Mouse (Mus musculus): Measurements from ENCODE around the gene Cdk15. TPM values are rescaled to one million over a fixed set of nuclear protein-coding genes. Genes with fewer than 3 reads are reported as not detected.
A peak's percentile ranks its signal among the peaks of the same experiment; 100 is the strongest.

The Cdk15 gene
- total and polyA plus RNA-seq, 3 experiments, result 0.32 TPM; not detected in 2

GRCm38 (mm10) chr1:59268931-59269330, 12.2 kb downstream of the Cdk15 start:
- Histone ChIP-seq H3K27me3 (ENCODE audit: control insufficient read depth, insufficient read depth, low read length) (no peaks in the 10 kb centered on the region), H3K4me3 (no peak overlapping the region), H3K36me3 (ENCODE audit: control insufficient read depth, insufficient read depth, low read length) (no peaks in the 10 kb centered on the region), H3K4me1 (ENCODE audit: control insufficient read depth, insufficient read depth, low read length) (no peaks in the 10 kb centered on the region; the same call in 1 of the 2 replicates), H3K79me2 (replicated peaks; ENCODE audit: control insufficient read depth, insufficient read depth, low read length) (no peaks in the 10 kb centered on the region), H3K27ac (no peak overlapping the region), H3K9ac (ENCODE audit: low read depth, low read length) (no peak overlapping the region)
- no peak for DNase-seq
- no peak for TF ChIP-seq EP300 (IDR thresholded peaks at IDR 0.05; ENCODE audit: insufficient read depth, low read depth, low read length)
- no peak for TF ChIP-seq POLR2A (IDR thresholded peaks at IDR 0.05; ENCODE audit: insufficient read depth, low read depth, low read length)
- TF ChIP-seq CTCF (IDR thresholded peaks at IDR 0.05), result no peak
- intact Hi-C loops (cut with DNase I), result no loop called here
- 24% methylated on average over 8 of the region's 8 CpGs for WGBS

GRCm38 (mm10) chr1:59269466-59269865, 12.8 kb downstream of the Cdk15 start:
- H3K79me2 ChIP-seq (replicated peaks; ENCODE audit: control insufficient read depth, insufficient read depth, low read length), result no peaks in the 10 kb centered on the region
- H3K9ac ChIP-seq (ENCODE audit: low read depth, low read length), result no peak overlapping the region
- H3K27me3 ChIP-seq (ENCODE audit: control insufficient read depth, insufficient read depth, low read length), result no peaks in the 10 kb centered on the region
- no peak for DNase-seq
- H3K4me1 ChIP-seq (ENCODE audit: control insufficient read depth, insufficient read depth, low read length), result no peaks in the 10 kb centered on the region; the same call in 1 of the 2 replicates
- no peak for TF ChIP-seq CTCF (IDR thresholded peaks at IDR 0.05)
- TF ChIP-seq POLR2A (IDR thresholded peaks at IDR 0.05; ENCODE audit: insufficient read depth, low read depth, low read length), result no peak
- no peak for TF ChIP-seq EP300 (IDR thresholded peaks at IDR 0.05; ENCODE audit: insufficient read depth, low read depth, low read length)
- intact Hi-C loops (cut with DNase I), result no loop called here
- H3K36me3 ChIP-seq (ENCODE audit: control insufficient read depth, insufficient read depth, low read length), result no peaks in the 10 kb centered on the region
- WGBS, result 82% methylated on average over 6 of the region's 6 CpGs
- H3K27ac ChIP-seq, result no peak overlapping the region
- H3K4me3 ChIP-seq, result no peak overlapping the region

DNA sequence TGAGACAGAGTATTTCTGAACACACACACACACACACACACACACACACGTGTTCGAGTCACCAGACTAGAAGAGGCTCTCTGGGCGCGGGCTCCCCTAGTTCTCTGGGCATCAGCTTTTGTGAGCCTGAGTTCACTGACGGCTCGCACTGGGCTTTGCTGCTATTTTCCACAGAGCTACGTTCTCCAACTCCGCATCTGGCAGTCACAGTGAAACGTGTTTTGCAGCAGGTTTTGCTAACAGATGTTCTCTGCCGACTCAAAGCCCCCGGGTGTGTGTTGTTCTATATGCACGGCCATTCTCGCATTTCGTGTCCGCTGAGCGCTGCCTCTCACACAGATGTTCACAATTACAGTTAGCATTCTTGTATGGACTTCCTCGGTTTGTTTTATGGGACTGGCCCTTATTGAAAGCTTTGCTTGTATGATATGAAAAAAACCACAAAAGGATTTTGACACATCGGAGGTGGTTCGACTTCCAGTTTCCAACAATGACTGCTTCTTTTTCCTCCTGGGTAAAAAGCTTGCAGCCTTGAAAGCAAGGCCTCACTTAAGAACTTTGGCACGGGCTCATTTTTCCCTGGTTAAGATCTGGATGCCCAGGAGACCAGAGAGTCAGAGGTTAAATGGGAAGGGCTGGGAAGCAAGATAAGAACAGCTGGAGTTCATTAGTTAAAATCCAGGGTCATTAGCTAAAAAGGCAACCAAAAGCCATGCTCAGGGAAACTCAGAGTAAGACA, 13.4 kb downstream of the Cdk15 start:
- WGBS, result 52% methylated on average over 20 of the region's 20 CpGs
- Histone ChIP-seq H3K4me1 (ENCODE audit: control insufficient read depth, insufficient read depth, low read length) (no peaks in the 10 kb centered on the region; the same call in 1 of the 2 replicates), H3K27me3 (ENCODE audit: control insufficient read depth, insufficient read depth, low read length) (no peaks in the 10 kb centered on the region), H3K27ac (no peak overlapping the region), H3K36me3 (ENCODE audit: control insufficient read depth, insufficient read depth, low read length) (no peaks in the 10 kb centered on the region), H3K4me3 (no peak overlapping the region), H3K9ac (ENCODE audit: low read depth, low read length) (no peak overlapping the region), H3K79me2 (replicated peaks; ENCODE audit: control insufficient read depth, insufficient read depth, low read length) (no peaks in the 10 kb centered on the region)
- no peak for TF ChIP-seq CTCF (IDR thresholded peaks at IDR 0.05)
- TF ChIP-seq EP300 (IDR thresholded peaks at IDR 0.05; ENCODE audit: insufficient read depth, low read depth, low read length), result no peak
- no peak for TF ChIP-seq POLR2A (IDR thresholded peaks at IDR 0.05; ENCODE audit: insufficient read depth, low read depth, low read length)
- intact Hi-C loops (cut with DNase I), result no loop called here
- DNase-seq, result peak; percentile 8 to 29

- H3K79me2 ChIP-seq (replicated peaks; ENCODE audit: control insufficient read depth, insufficient read depth, low read length), result no peaks in the 10 kb centered on the region
- H3K27me3 ChIP-seq (ENCODE audit: control insufficient read depth, insufficient read depth, low read length), result no peaks in the 10 kb centered on the region
- WGBS, result 92% methylated on average over 3 of the region's 3 CpGs
- no peak overlapping the region for H3K27ac ChIP-seq
- no peaks in the 10 kb centered on the region for H3K36me3 ChIP-seq (ENCODE audit: control insufficient read depth, insufficient read depth, low read length)
- no peak overlapping the region for H3K4me3 ChIP-seq
- no peaks in the 10 kb centered on the region; the same call in 1 of the 2 replicates for H3K4me1 ChIP-seq (ENCODE audit: control insufficient read depth, insufficient read depth, low read length)
- no peak overlapping the region for H3K9ac ChIP-seq (ENCODE audit: low read depth, low read length)
- DNase-seq, result no peak
- TF ChIP-seq CTCF (IDR thresholded peaks at IDR 0.05) (no peak), POLR2A (IDR thresholded peaks at IDR 0.05; ENCODE audit: insufficient read depth, low read depth, low read length) (no peak), EP300 (IDR thresholded peaks at IDR 0.05; ENCODE audit: insufficient read depth, low read depth, low read length) (no peak)
- intact Hi-C loops (cut with DNase I), result no loop called here
These were observed 15.5 kb downstream of the Cdk15 start for GRCm38 (mm10) chr1:59272189-59272588.

DNA sequence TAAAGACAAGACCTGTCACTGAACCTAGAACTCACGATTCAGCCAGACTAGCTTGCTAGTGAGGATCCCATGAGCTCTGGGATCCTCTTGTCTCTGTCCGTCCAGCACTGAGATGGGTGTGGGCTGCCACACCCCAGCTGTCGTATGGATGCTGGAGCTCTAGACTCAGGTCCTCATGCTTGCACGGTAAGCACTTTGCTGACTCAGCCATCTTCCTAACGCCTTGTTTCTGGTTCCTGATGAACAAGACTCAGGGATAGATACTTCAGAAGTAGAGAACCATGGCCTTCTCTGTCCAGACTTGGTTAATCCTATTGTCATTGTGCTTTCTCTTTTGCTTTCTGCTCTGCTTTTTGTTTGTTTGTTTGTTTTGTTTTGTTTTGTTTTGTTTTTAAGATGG, 29.2 kb downstream of the Cdk15 start:
- no peaks in the 10 kb centered on the region for H3K36me3 ChIP-seq (ENCODE audit: control insufficient read depth, insufficient read depth, low read length)
- no peak overlapping the region for H3K9ac ChIP-seq (ENCODE audit: low read depth, low read length)
- DNase-seq, result no peak
- H3K79me2 ChIP-seq (replicated peaks; ENCODE audit: control insufficient read depth, insufficient read depth, low read length), result no peaks in the 10 kb centered on the region
- no peaks in the 10 kb centered on the region for H3K4me1 ChIP-seq (ENCODE audit: control insufficient read depth, insufficient read depth, low read length)
- intact Hi-C loops (cut with DNase I), result no loop called here
- no peak for TF ChIP-seq EP300 (IDR thresholded peaks at IDR 0.05; ENCODE audit: insufficient read depth, low read depth, low read length)
- TF ChIP-seq CTCF (IDR thresholded peaks at IDR 0.05), result no peak
- no peak for TF ChIP-seq POLR2A (IDR thresholded peaks at IDR 0.05; ENCODE audit: insufficient read depth, low read depth, low read length)
- H3K27me3 ChIP-seq (ENCODE audit: control insufficient read depth, insufficient read depth, low read length), result no peaks in the 10 kb centered on the region
- no peak overlapping the region for H3K4me3 ChIP-seq
- whole genome bisulfite sequencing, result 83% methylated on average over 5 of the region's 5 CpGs
- H3K27ac ChIP-seq, result no peak overlapping the region

DNA sequence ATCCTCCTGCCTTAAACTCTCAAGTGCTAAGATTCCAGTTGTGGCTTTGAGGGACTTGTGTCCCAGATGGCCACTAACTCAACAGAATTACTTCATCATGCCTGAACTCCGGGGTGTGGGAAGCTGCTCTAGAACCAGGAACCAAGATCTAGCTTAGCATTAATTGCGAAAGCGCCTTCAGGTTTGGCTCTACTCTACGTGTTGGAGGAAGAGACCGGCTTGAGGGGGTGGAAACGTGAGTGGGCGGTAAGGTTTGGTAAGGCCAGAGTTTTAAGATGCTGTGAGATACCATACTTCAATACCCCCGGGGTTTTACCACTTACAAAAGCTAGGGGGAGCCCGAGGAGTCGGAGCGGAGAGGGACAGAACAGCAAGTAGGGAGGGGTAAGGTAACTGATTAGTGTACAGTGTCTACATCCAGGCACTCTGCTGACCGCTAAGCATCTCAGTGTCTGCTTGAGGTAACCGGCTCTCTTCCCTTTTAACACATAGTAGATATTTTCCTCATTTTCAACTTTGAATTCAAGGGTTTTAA, 29.7 kb downstream of the Cdk15 start:
- Histone ChIP-seq H3K79me2 (replicated peaks; ENCODE audit: control insufficient read depth, insufficient read depth, low read length) (no peaks in the 10 kb centered on the region), H3K27ac (no peak overlapping the region), H3K4me3 (no peak overlapping the region), H3K36me3 (ENCODE audit: control insufficient read depth, insufficient read depth, low read length) (no peaks in the 10 kb centered on the region), H3K9ac (ENCODE audit: low read depth, low read length) (no peak overlapping the region), H3K27me3 (ENCODE audit: control insufficient read depth, insufficient read depth, low read length) (no peaks in the 10 kb centered on the region), H3K4me1 (ENCODE audit: control insufficient read depth, insufficient read depth, low read length) (no peaks in the 10 kb centered on the region)
- TF ChIP-seq EP300 (IDR thresholded peaks at IDR 0.05; ENCODE audit: insufficient read depth, low read depth, low read length) (no peak), CTCF (IDR thresholded peaks at IDR 0.05) (peak; percentile 54)
- 74% methylated on average over 13 of the region's 13 CpGs for WGBS
- DNase-seq, result no peak
- intact Hi-C loops (cut with DNase I), result no loop called here
